Mouse (Mus musculus) thymus, adult 2 months (tissue): ENCODE measurements at regions not wholly inside any gene's neighbourhood (a gene's known extent, or its start where the extent isn't known, plus 50 kb on each side); places are given as distances from the start of the nearest gene placed in this dataset.

Experiments
- CTCF ChIP-seq: fragments of 200-500 bp; IDR thresholded peaks from 2 replicates; pipeline ENCODE4 v1.5.1; 2012; ENCODE audit warnings: mild to moderate bottlenecking, control low read depth, low read length, moderate library complexity, borderline replicate concordance; ENCODE audit not compliant: control insufficient read depth, poor library complexity, insufficient read depth; ENCODE audit errors: extremely low read depth
- POLR2A ChIP-seq: fragments of 200-500 bp; IDR thresholded peaks from 2 replicates; pipeline ENCODE4 v1.6.1; 2012; ENCODE audit warnings: mild to moderate bottlenecking, low read length, control low read depth, moderate library complexity; ENCODE audit not compliant: control insufficient read depth, poor library complexity, insufficient read depth; ENCODE audit errors: extremely low read depth

DNA sequence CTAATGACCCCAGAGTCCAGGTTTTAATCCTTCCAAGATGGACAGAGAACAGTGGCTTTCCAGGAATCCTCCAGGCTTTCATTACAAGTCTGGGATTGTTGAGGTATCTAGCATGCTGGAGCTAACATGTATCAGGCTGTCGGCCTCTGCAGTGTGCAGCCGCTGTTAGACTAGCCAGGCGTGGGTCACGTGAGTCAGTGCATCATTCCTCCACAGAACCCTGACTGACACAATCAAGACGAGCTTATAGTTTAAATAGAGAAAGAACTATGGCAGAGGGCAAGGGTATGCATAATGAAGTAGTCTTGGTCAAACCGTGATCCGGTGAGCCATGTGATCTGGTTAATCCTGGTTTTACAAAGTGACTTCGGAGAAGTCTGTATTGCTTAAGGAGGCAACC is 280.2 kb upstream of the Pfn2 start:
- TF ChIP-seq CTCF (no peak), POLR2A (no peak)
